Mouse (Mus musculus) forebrain, embryonic 12.5 days (tissue): ENCODE results near the gene Tbc1d10b. TPM values are rescaled to one million over a fixed set of nuclear protein-coding genes. Genes with fewer than 3 reads are reported as not detected.
A peak's percentile ranks its signal among the peaks of the same experiment; 100 is the strongest.

Source experiments
- ATAC-seq: fragments of 200-750 bp; cut with Nextera tagmentation; 2 replicates; pipeline ENCODE4 v1.8.0; 2017; ENCODE audit warnings: moderate TSS enrichment; ENCODE audit not compliant: low FRiP score
- H3K27ac ChIP-seq: fragments of 300-500 bp; sonication (generic); 2 replicates; pipeline ENCODE4 v1.5.1; 2016; ENCODE audit warnings: mild to moderate bottlenecking
- H3K27me3 ChIP-seq: fragments of 300-500 bp; sonication (generic); 2 replicates; pipeline ENCODE4 v1.6.1; 2016; ENCODE audit warnings: mild to moderate bottlenecking
- H3K36me3 ChIP-seq: fragments of 300-500 bp; sonication (generic); replicated peaks from 2 replicates; pipeline ENCODE4 v1.6.1; 2016; ENCODE audit warnings: mild to moderate bottlenecking
- H3K4me1 ChIP-seq: fragments of 300-500 bp; sonication (generic); 2 replicates; pipeline ENCODE4 v1.6.1; 2016
- H3K4me2 ChIP-seq: fragments of 300-500 bp; sonication (generic); 2 replicates; pipeline ENCODE4 v1.6.1; 2016; ENCODE audit warnings: mild to moderate bottlenecking, moderate library complexity
- H3K4me3 ChIP-seq: fragments of 300-500 bp; sonication (generic); replicated peaks from 2 replicates; pipeline ENCODE4 v1.5.1; 2016; ENCODE audit warnings: mild to moderate bottlenecking
- H3K9ac ChIP-seq: fragments of 300-500 bp; sonication (generic); 2 replicates; pipeline ENCODE4 v1.6.1; 2016; ENCODE audit warnings: mild to moderate bottlenecking
- H3K9me3 ChIP-seq: fragments of 300-500 bp; sonication (generic); 2 replicates; pipeline ENCODE4 v1.6.1; 2016
- WGBS: fragments of 180-500 bp; shearing (Covaris S2); methylation state at CpG from one replicate; pipeline ENCODE4 v1.1.7; 2016; 5-methylcytosine and 5-hydroxymethylcytosine counted together
- polyA plus RNA-seq: library from polyadenylated mRNA; unstranded; fragments of >200 nt; fragmentation: Nextera tagmentation; extraction: Ambion mirVana; gene quantifications from 2 replicates; pipeline ENCODE4 v1.2.1, GENCODE M21; 2016

Gene Tbc1d10b
- polyA plus RNA-seq, 1 experiment from 2014 or later, result 34.3 TPM

- Histone ChIP-seq H3K27me3 (no peaks in the 10 kb centered on the region), H3K36me3 (peaks cover 61% of the 10 kb centered on the region), H3K4me2 (peak overlapping the region; percentile 86), H3K4me1 (peaks cover 31% of the 10 kb centered on the region), H3K4me3 (peak overlapping the region; percentile 97), H3K9ac (0 out of 2 replicates have a peak overlapping the region, but pooled peaks have one; percentile 29), H3K9me3 (no peaks in the 10 kb centered on the region), H3K27ac (no peak overlapping the region)
- WGBS, result 87% methylated on average over 2 of the region's 2 CpGs
- no peak for ATAC-seq
Observed at GRCm38 (mm10) chr7:127234777-127235176, 26.5 kb upstream of the Tbc1d10b start.

DNA sequence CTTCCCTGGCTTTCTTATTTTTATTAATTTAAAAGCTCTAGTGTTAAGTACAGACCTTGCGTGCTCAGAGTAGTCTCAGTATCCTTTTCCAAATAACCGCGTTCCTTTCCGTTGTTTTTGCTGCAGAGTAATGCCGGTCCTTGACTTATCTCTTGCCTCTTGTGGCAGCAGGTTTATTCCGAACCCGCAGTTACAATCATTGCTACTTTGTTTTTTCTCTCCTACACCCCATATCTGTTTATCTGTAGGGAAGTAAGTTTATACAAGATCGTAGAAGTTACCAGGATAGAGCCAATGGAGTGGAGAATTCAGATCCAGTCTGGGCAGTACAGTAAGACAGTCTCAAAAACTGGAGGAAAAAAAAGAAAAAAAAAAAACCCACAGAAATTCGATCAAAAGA, 25.5 kb upstream of the Tbc1d10b start:
- Histone ChIP-seq H3K4me2 (peak overlapping the region; percentile 86), H3K27ac (peak overlapping the region; percentile 100), H3K9ac (peak overlapping the region; percentile 99), H3K27me3 (no peaks in the 10 kb centered on the region), H3K4me1 (peaks cover 33% of the 10 kb centered on the region), H3K9me3 (no peaks in the 10 kb centered on the region), H3K4me3 (peak overlapping the region; percentile 97), H3K36me3 (peaks cover 63% of the 10 kb centered on the region)
- ATAC-seq, result no peak
- 5% methylated on average over 9 of the region's 9 CpGs for WGBS

DNA sequence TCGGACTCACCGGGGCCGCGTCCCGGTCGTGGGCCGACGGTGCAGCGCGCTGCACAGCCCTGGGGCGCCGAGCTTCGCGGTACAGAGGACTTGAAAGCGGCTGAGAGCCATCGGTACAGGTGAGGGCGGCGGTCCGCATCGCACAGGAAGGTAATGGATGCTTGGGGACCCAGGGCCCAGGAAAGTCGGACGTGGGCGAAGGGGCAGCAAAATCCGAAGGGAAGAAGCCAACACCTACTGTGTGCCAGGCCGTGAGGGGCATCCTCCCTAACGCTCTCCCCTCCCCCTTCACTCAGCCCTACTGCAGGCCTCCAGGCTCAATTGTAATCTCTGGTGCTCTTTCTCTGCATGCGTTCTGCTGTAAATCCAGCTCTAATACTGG, 25.1 kb upstream of the Tbc1d10b start:
- no peaks in the 10 kb centered on the region for H3K9me3 ChIP-seq
- ATAC-seq, result peak; percentile 52
- under 1% methylated on average over 27 of the region's 27 CpGs for WGBS
- peaks cover 61% of the 10 kb centered on the region for H3K36me3 ChIP-seq
- H3K27me3 ChIP-seq, result no peaks in the 10 kb centered on the region
- peak overlapping the region; percentile 100 for H3K27ac ChIP-seq
- peak overlapping the region; percentile 86 for H3K4me2 ChIP-seq
- H3K4me3 ChIP-seq, result peak overlapping the region; percentile 97
- H3K4me1 ChIP-seq, result peaks cover 33% of the 10 kb centered on the region
- H3K9ac ChIP-seq, result peak overlapping the region; percentile 99

GRCm38 (mm10) chr7:127232622-127233367, 24.5 kb upstream of the Tbc1d10b start, which contains the start of the genes Zfp553 and Sept1:
Gene Zfp553, plus strand, starts transcription at chr7:127233061.
Gene Sept1, minus strand, starts transcription at chr7:127233130.
- under 1% methylated on average over 63 of the region's 64 CpGs for WGBS
- Histone ChIP-seq H3K4me3 (peak within 1 kb of the TSS; percentile 97), H3K27me3 (no peaks in the 10 kb centered on the region), H3K9me3 (no peaks in the 10 kb centered on the region), H3K36me3 (peaks cover 56% of the 10 kb centered on the region), H3K4me2 (peak within 1 kb of the TSS; percentile 86), H3K9ac (peak within 1 kb of the TSS; percentile 99), H3K27ac (peak within 1 kb of the TSS; percentile 100), H3K4me1 (peaks cover 33% of the 10 kb centered on the region)
- ATAC-seq, result peak; percentile 94

- H3K27me3 ChIP-seq, result no peaks in the 10 kb centered on the region
- H3K9me3 ChIP-seq, result no peaks in the 10 kb centered on the region
- peak overlapping the region; percentile 86 for H3K4me2 ChIP-seq
- peak overlapping the region; percentile 100 for H3K27ac ChIP-seq
- H3K36me3 ChIP-seq, result peaks cover 48% of the 10 kb centered on the region
- peaks cover 33% of the 10 kb centered on the region for H3K4me1 ChIP-seq
- H3K9ac ChIP-seq, result peak overlapping the region; percentile 99
- ATAC-seq, result no peak
- WGBS, result 9% methylated on average over 20 of the region's 20 CpGs
- H3K4me3 ChIP-seq, result peak overlapping the region; percentile 97
Observed at GRCm38 (mm10) chr7:127231826-127232621, 23.8 kb upstream of the Tbc1d10b start.

GRCm38 (mm10) chr7:127231376-127231775, 23.1 kb upstream of the Tbc1d10b start:
- H3K27ac ChIP-seq, result peak overlapping the region; percentile 100; the same call in 1 of the 2 replicates
- peaks cover 33% of the 10 kb centered on the region for H3K4me1 ChIP-seq
- ATAC-seq, result no peak
- peak overlapping the region; percentile 99 for H3K9ac ChIP-seq
- peaks cover 41% of the 10 kb centered on the region for H3K36me3 ChIP-seq
- H3K9me3 ChIP-seq, result no peaks in the 10 kb centered on the region
- no peaks in the 10 kb centered on the region for H3K27me3 ChIP-seq
- peak overlapping the region; percentile 86 for H3K4me2 ChIP-seq
- 81% methylated on average over 3 of the region's 3 CpGs for WGBS
- H3K4me3 ChIP-seq, result peak overlapping the region; percentile 97

- WGBS, result 71% methylated on average over 4 of the region's 4 CpGs
- ATAC-seq, result no peak
- H3K4me1 ChIP-seq, result peaks cover 23% of the 10 kb centered on the region
- peaks cover 25% of the 10 kb centered on the region for H3K36me3 ChIP-seq
- no peak overlapping the region for H3K4me3 ChIP-seq
- H3K9me3 ChIP-seq, result no peaks in the 10 kb centered on the region
- H3K9ac ChIP-seq, result no peak overlapping the region
- no peak overlapping the region for H3K27ac ChIP-seq
- H3K4me2 ChIP-seq, result no peak overlapping the region
- H3K27me3 ChIP-seq, result no peaks in the 10 kb centered on the region
Observed at GRCm38 (mm10) chr7:127228615-127229303, 20.5 kb upstream of the Tbc1d10b start.

DNA sequence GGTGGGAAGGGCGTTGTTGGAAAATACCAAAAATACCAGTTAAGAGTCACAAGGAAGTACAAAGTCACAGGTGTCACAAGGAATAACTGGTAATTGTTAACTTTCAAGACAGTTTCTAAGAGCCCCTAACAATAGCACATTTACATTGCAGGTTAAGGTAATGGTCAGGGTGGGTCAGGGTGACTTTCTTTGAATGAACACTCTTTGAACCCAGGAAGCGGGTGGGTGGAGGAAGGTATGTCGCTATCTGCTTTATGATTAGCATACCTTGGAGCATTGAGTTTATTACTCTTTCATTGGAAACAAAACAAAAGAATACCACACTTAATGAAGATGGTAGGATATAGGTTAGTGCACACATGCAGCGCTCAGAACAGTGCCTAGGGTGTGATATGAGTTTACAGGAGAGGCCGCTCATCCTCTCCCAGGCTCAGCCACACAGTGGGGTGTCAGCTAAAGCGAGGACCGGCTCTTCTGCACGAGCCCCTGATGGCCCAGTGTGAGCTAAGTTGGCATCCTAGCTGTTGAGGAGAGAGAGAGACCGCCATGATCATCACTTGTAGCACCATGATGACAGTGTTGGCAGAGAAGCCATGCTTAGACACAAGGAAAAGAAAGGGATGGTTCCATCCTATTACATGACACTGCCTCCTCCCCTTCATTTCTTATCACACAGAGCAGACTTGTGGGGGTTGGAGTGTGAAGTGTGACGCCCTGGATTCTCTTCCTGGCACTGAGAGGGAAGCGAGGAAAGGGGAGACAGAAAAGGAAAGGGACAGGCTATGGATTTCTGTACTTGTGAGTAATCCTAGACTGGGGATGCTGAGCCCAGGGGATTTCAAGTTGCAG, 17.1 kb upstream of the Tbc1d10b start:
- Histone ChIP-seq H3K4me2 (no peak overlapping the region), H3K27me3 (no peaks in the 10 kb centered on the region), H3K9me3 (no peaks in the 10 kb centered on the region), H3K9ac (no peak overlapping the region), H3K4me3 (no peak overlapping the region), H3K36me3 (peaks cover 26% of the 10 kb centered on the region), H3K4me1 (peaks cover 8% of the 10 kb centered on the region), H3K27ac (no peak overlapping the region)
- no peak for ATAC-seq
- 91% methylated on average over 11 of the region's 11 CpGs for WGBS

DNA sequence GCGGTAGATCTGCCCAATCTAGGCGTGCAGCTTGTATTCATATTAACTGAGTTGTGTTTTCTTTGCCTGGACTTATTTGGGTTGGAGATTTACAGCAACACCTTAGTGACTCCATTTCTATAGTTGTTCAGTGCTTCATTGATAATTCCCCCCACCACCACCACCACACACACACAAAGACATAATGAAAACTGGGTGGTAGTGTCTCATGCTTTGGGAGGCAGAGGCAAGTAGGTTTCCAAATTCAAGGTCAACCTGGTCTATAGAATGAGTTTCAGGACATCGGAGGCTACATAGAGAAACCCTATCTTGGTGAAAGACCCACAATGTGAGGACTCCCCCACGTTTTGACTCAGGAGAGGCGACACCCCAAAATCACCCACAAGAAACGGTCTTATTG, 16.3 kb upstream of the Tbc1d10b start:
- H3K4me3 ChIP-seq, result no peak overlapping the region
- H3K27me3 ChIP-seq, result no peaks in the 10 kb centered on the region
- H3K4me1 ChIP-seq, result 0 out of 2 replicates have a peak, but pooled peaks cover 2% of the 10 kb centered on the region
- no peaks in the 10 kb centered on the region for H3K9me3 ChIP-seq
- no peak overlapping the region for H3K27ac ChIP-seq
- 95% methylated on average over 6 of the region's 6 CpGs for WGBS
- no peak overlapping the region for H3K4me2 ChIP-seq
- H3K36me3 ChIP-seq, result peaks cover 18% of the 10 kb centered on the region
- no peak overlapping the region for H3K9ac ChIP-seq
- ATAC-seq, result no peak

DNA sequence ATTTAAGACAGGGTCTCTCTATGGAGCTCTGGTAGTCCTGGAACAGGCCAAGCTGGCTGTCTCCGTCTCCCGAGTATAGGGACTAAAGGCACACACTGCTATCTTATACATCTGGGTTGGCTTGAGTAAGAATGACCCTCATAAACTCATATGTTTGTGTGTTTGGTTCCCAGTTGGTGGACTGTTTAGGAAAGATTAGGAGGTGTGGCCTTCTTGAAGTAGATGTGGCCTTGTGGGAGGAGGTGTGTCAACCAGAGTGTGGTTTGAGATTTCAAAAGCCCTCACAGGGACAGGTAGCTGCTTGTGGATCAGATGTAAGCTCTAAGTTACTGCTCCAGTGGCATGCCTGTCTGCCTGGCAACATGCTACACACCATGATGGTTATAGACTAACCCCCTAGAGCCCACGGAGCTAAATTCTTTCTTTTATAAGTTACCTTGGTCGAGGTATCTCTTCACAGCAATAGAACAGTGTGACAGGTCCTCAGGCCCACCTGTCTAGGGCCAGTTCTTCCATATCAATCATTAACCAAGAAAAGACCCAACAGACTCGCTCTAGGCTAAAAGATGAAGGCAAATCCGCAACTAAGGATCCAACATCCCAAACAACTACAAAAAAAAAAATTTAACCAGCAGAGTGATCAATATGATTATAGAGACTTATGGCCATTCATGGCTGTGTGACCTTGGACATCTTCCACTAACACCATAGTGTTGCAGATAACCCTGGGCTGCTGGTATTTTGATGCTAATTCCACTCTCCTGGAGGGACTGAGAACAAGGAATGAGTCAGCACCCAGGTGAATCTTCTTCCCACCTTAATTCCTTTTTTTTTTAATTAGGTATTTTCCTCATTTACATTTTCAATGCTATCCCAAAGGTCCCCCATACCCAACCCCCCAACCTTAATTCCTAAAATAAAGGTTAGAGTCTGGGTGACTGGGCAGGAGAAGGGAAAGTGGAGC, 15.5 kb upstream of the Tbc1d10b start:
- no peaks in the 10 kb centered on the region for H3K9me3 ChIP-seq
- no peak overlapping the region for H3K27ac ChIP-seq
- ATAC-seq, result no peak
- no peak overlapping the region for H3K9ac ChIP-seq
- H3K27me3 ChIP-seq, result no peaks in the 10 kb centered on the region
- peaks cover 11% of the 10 kb centered on the region; the same call in 1 of the 2 replicates for H3K36me3 ChIP-seq
- H3K4me2 ChIP-seq, result no peak overlapping the region
- no peak overlapping the region for H3K4me3 ChIP-seq
- 84% methylated on average over 6 of the region's 6 CpGs for WGBS
- H3K4me1 ChIP-seq, result no peaks in the 10 kb centered on the region
